Mouse (Mus musculus) liver, adult 2 months (tissue): ENCODE data around the gene Foxo6.

Experiments used
- CTCF ChIP-seq: fragments of 200-500 bp; IDR thresholded peaks from 2 replicates; pipeline ENCODE4 v1.5.1; 2011; ENCODE audit warnings: low read depth, low read length, control low read depth
- POLR2A ChIP-seq: fragments of 200-500 bp; IDR thresholded peaks from 2 replicates; pipeline ENCODE4 v1.6.1; 2011; ENCODE audit warnings: low read length, control low read depth; ENCODE audit not compliant: insufficient read depth; ENCODE audit errors: extremely low read depth

DNA sequence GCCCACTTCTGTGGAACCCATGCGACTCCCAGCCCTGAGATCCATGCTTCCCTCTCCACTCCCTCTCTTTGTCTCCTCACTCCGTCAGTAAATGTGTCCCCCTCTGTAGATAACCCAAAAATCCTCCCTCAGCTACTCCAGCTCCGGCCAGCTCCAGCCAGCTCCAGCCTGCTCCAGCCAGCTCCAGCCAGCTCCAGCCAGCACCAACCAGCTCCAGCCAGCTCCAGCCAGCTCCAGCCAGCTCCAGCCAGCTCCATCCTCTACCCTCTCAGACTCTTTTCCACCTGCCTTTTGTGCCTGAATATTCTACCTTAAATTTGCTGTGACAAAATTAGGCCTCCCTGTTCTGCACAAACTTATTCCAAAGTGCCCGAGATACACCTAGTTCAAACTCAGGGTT, 60.5 kb downstream of the Foxo6 start:
- TF ChIP-seq CTCF: no peak
- no peak for TF ChIP-seq POLR2A
